Mouse (Mus musculus) kidney, embryonic 15.5 days (tissue): Measurements from ENCODE around the gene Gramd1b. TPM values are rescaled to one million over a fixed set of nuclear protein-coding genes. Genes with fewer than 3 reads are reported as not detected.
A peak's percentile ranks its signal among the peaks of the same experiment; 100 is the strongest.

ENCODE experiments used
- ATAC-seq: fragments of 200-750 bp; cut with Nextera tagmentation; replicated peaks from 2 replicates; pipeline ENCODE4 v1.8.0; 2017; ENCODE audit warnings: moderate TSS enrichment; ENCODE audit not compliant: low FRiP score
- H3K27ac ChIP-seq: fragments of 300-500 bp; sonication (generic); 2 replicates; pipeline ENCODE4 v1.5.1; 2015; ENCODE audit warnings: mild to moderate bottlenecking, inconsistent platforms
- H3K27me3 ChIP-seq: fragments of 300-500 bp; sonication (generic); 2 replicates; pipeline ENCODE4 v1.6.1; 2015; ENCODE audit warnings: inconsistent platforms
- H3K36me3 ChIP-seq: fragments of 300-500 bp; sonication (generic); 2 replicates; pipeline ENCODE4 v1.6.1; 2015; ENCODE audit warnings: inconsistent platforms
- H3K4me1 ChIP-seq: fragments of 300-500 bp; sonication (generic); 2 replicates; pipeline ENCODE4 v1.6.1; 2015; ENCODE audit warnings: inconsistent platforms
- H3K4me2 ChIP-seq: fragments of 300-500 bp; sonication (generic); 2 replicates; pipeline ENCODE4 v1.6.1; 2015; ENCODE audit warnings: moderate library complexity, mild to moderate bottlenecking, inconsistent platforms
- H3K4me3 ChIP-seq: fragments of 300-500 bp; sonication (generic); replicated peaks from 2 replicates; pipeline ENCODE4 v1.5.1; 2015; ENCODE audit warnings: mild to moderate bottlenecking, inconsistent platforms
- H3K9ac ChIP-seq: fragments of 300-500 bp; sonication (generic); 2 replicates; pipeline ENCODE4 v1.6.1; 2015; ENCODE audit warnings: mild to moderate bottlenecking, inconsistent platforms
- H3K9me3 ChIP-seq: fragments of 300-500 bp; sonication (generic); replicated peaks from 2 replicates; pipeline ENCODE4 v1.6.1; 2016; ENCODE audit warnings: inconsistent platforms
- WGBS: fragments of 180-500 bp; shearing (Covaris S2); methylation state at CpG from one replicate; pipeline ENCODE4 v1.1.7; 2015; ENCODE audit warnings: mixed read lengths; 5-methylcytosine and 5-hydroxymethylcytosine counted together
- polyA plus RNA-seq: library from polyadenylated mRNA; unstranded; fragments of >200 nt; fragmentation: Nextera tagmentation; extraction: Ambion mirVana; gene quantifications from 2 replicates; pipeline ENCODE4 v1.2.1, GENCODE M21; 2015

Gene Gramd1b
- polyA plus RNA-seq, 1 experiment from 2014 or later, result 10.2 TPM

- H3K9me3 ChIP-seq, result no peaks in the 10 kb centered on the region
- ATAC-seq, result no peak
Measured at GRCm38 (mm10) chr9:40389669-40390395, 141.4 kb downstream of the Gramd1b start.

GRCm38 (mm10) chr9:40389175-40389574 lies 142.0 kb downstream of the Gramd1b start:
- Histone ChIP-seq H3K36me3 (no peaks in the 10 kb centered on the region), H3K27me3 (no peaks in the 10 kb centered on the region), H3K4me2 (no peak overlapping the region), H3K9ac (no peak overlapping the region), H3K9me3 (no peaks in the 10 kb centered on the region), H3K4me3 (no peak overlapping the region), H3K27ac (no peak overlapping the region), H3K4me1 (peaks cover 19% of the 10 kb centered on the region)
- WGBS, result 68% methylated on average over 6 of the region's 6 CpGs
- no peak for ATAC-seq

More at GRCm38 (mm10) chr9:40389669-40390395, 141.4 kb downstream of the Gramd1b start:
- no peaks in the 10 kb centered on the region for H3K36me3 ChIP-seq
- H3K9ac ChIP-seq, result no peak overlapping the region
- WGBS, result 82% methylated on average over 8 of the region's 8 CpGs
- H3K4me3 ChIP-seq, result no peak overlapping the region
- H3K4me2 ChIP-seq, result no peak overlapping the region
- H3K27me3 ChIP-seq, result no peaks in the 10 kb centered on the region
- no peak overlapping the region for H3K27ac ChIP-seq
- peaks cover 19% of the 10 kb centered on the region for H3K4me1 ChIP-seq

- Histone ChIP-seq H3K4me2 (no peak overlapping the region), H3K27me3 (no peaks in the 10 kb centered on the region), H3K4me3 (no peak overlapping the region), H3K4me1 (peaks cover 13% of the 10 kb centered on the region), H3K9ac (no peak overlapping the region), H3K27ac (no peak overlapping the region), H3K36me3 (no peaks in the 10 kb centered on the region), H3K9me3 (no peaks in the 10 kb centered on the region)
- ATAC-seq, result no peak
- 87% methylated on average over 5 of the region's 5 CpGs for WGBS
Measured at GRCm38 (mm10) chr9:40384781-40385180, 146.4 kb downstream of the Gramd1b start.

GRCm38 (mm10) chr9:40382508-40382907 lies 148.7 kb downstream of the Gramd1b start:
- Histone ChIP-seq H3K4me2 (no peak overlapping the region), H3K27ac (0 out of 2 replicates have a peak overlapping the region, but pooled peaks have one; percentile 18), H3K4me3 (no peak overlapping the region), H3K4me1 (peaks cover 13% of the 10 kb centered on the region), H3K9ac (no peak overlapping the region), H3K36me3 (no peaks in the 10 kb centered on the region), H3K9me3 (no peaks in the 10 kb centered on the region), H3K27me3 (no peaks in the 10 kb centered on the region)
- 75% methylated on average over 3 of the region's 3 CpGs for WGBS
- ATAC-seq, result no peak

GRCm38 (mm10) chr9:40381416-40382411 lies 149.5 kb downstream of the Gramd1b start:
- no peaks in the 10 kb centered on the region for H3K27me3 ChIP-seq
- H3K4me3 ChIP-seq, result no peak overlapping the region
- ATAC-seq, result peak; percentile 78
- WGBS, result 17% methylated on average over 15 of the region's 15 CpGs
- H3K9me3 ChIP-seq, result no peaks in the 10 kb centered on the region
- peaks cover 19% of the 10 kb centered on the region for H3K4me1 ChIP-seq
- H3K4me2 ChIP-seq, result 0 out of 2 replicates have a peak overlapping the region, but pooled peaks have one; percentile 1
- H3K36me3 ChIP-seq, result no peaks in the 10 kb centered on the region
- no peak overlapping the region for H3K9ac ChIP-seq
- H3K27ac ChIP-seq, result 0 out of 2 replicates have a peak overlapping the region, but pooled peaks have one; percentile 29

GRCm38 (mm10) chr9:40376711-40377410 lies 154.3 kb downstream of the Gramd1b start:
- H3K9me3 ChIP-seq, result no peaks in the 10 kb centered on the region
- no peak; the same call in 1 of the 2 replicates for ATAC-seq
- no peak overlapping the region for H3K9ac ChIP-seq
- WGBS, result 61% methylated on average over 9 of the region's 9 CpGs
- H3K4me1 ChIP-seq, result peaks cover 37% of the 10 kb centered on the region
- H3K27me3 ChIP-seq, result no peaks in the 10 kb centered on the region
- H3K4me3 ChIP-seq, result no peak overlapping the region
- H3K36me3 ChIP-seq, result no peaks in the 10 kb centered on the region
- H3K4me2 ChIP-seq, result peak overlapping the region; percentile 47
- peak overlapping the region; percentile 68 for H3K27ac ChIP-seq

GRCm38 (mm10) chr9:40376139-40376541 lies 155.0 kb downstream of the Gramd1b start:
- peak overlapping the region; percentile 16 for H3K4me3 ChIP-seq
- H3K36me3 ChIP-seq, result no peaks in the 10 kb centered on the region
- H3K4me2 ChIP-seq, result peak overlapping the region; percentile 47
- WGBS, result 9% methylated on average over 11 of the region's 11 CpGs
- peak; percentile 83 for ATAC-seq
- no peaks in the 10 kb centered on the region for H3K9me3 ChIP-seq
- H3K27ac ChIP-seq, result peak overlapping the region; percentile 68
- H3K27me3 ChIP-seq, result no peaks in the 10 kb centered on the region
- peaks cover 33% of the 10 kb centered on the region for H3K4me1 ChIP-seq
- no peak overlapping the region; the same call in 1 of the 2 replicates for H3K9ac ChIP-seq

- Histone ChIP-seq H3K9me3 (no peaks in the 10 kb centered on the region), H3K4me1 (peaks cover 33% of the 10 kb centered on the region), H3K9ac (no peak overlapping the region), H3K4me3 (no peak overlapping the region), H3K4me2 (peak overlapping the region; percentile 47; the same call in 1 of the 2 replicates), H3K36me3 (no peaks in the 10 kb centered on the region), H3K27ac (no peak overlapping the region), H3K27me3 (no peaks in the 10 kb centered on the region)
- ATAC-seq, result no peak
- whole genome bisulfite sequencing, result 75% methylated on average over 6 of the region's 6 CpGs
Measured at GRCm38 (mm10) chr9:40375518-40375917, 155.7 kb downstream of the Gramd1b start.

GRCm38 (mm10) chr9:40374992-40375391 lies 156.2 kb downstream of the Gramd1b start:
- Histone ChIP-seq H3K9me3 (no peaks in the 10 kb centered on the region), H3K27ac (no peak overlapping the region), H3K4me1 (peaks cover 33% of the 10 kb centered on the region), H3K36me3 (no peaks in the 10 kb centered on the region), H3K27me3 (no peaks in the 10 kb centered on the region), H3K4me3 (no peak overlapping the region), H3K9ac (no peak overlapping the region), H3K4me2 (no peak overlapping the region)
- no peak for ATAC-seq
- 50% methylated on average over 4 of the region's 5 CpGs for WGBS

GRCm38 (mm10) chr9:40374533-40374971 lies 156.6 kb downstream of the Gramd1b start:
- no peak; the same call in 1 of the 2 replicates for ATAC-seq

GRCm38 (mm10) chr9:40374052-40374451 lies 157.1 kb downstream of the Gramd1b start:
- no peak overlapping the region for H3K9ac ChIP-seq
- ATAC-seq, result no peak
- WGBS, result 82% methylated on average over 11 of the region's 11 CpGs
- no peak overlapping the region for H3K4me3 ChIP-seq
- H3K27me3 ChIP-seq, result no peaks in the 10 kb centered on the region
- no peak overlapping the region for H3K27ac ChIP-seq
- H3K4me2 ChIP-seq, result no peak overlapping the region
- no peaks in the 10 kb centered on the region for H3K9me3 ChIP-seq
- peaks cover 33% of the 10 kb centered on the region for H3K4me1 ChIP-seq
- no peaks in the 10 kb centered on the region for H3K36me3 ChIP-seq

More at GRCm38 (mm10) chr9:40374533-40374971, 156.6 kb downstream of the Gramd1b start:
- H3K27ac ChIP-seq, result no peak overlapping the region
- H3K4me1 ChIP-seq, result peaks cover 33% of the 10 kb centered on the region
- no peaks in the 10 kb centered on the region for H3K36me3 ChIP-seq
- 69% methylated on average over 6 of the region's 6 CpGs for WGBS
- H3K9me3 ChIP-seq, result no peaks in the 10 kb centered on the region
- H3K4me2 ChIP-seq, result no peak overlapping the region
- H3K4me3 ChIP-seq, result no peak overlapping the region
- no peak overlapping the region for H3K9ac ChIP-seq
- H3K27me3 ChIP-seq, result no peaks in the 10 kb centered on the region
